In genomic region chr2:74763245-74763735, GRCm38 (mm10) we compare ENCODE assay signal across 8 mouse cellular contexts. TPM values are rescaled to one million over a fixed set of nuclear protein-coding genes. Genes with fewer than 3 reads are reported as not detected.
DNase-seq lines count a peak whose midpoint lies in the region; ATAC-seq and TF ChIP-seq lines count a peak whose summit lies in the region.

No protein-coding gene starts in this region.

- peaks cover 66% of the 10 kb centered on the region for H3K27me3 ChIP-seq in forebrain, embryonic 11.5 days (ENCODE audit: control insufficient read depth, insufficient read depth, low read length)
- peaks cover 53% of the 10 kb centered on the region for H3K27me3 ChIP-seq in neural tube, embryonic 13.5 days

- peaks cover 8% of the 10 kb centered on the region for H3K4me1 ChIP-seq in forebrain, embryonic 11.5 days (replicated peaks; ENCODE audit: control insufficient read depth, insufficient read depth, low read length)
- peaks cover 26% of the 10 kb centered on the region for H3K4me1 ChIP-seq in neural tube, embryonic 13.5 days (replicated peaks)

- TF ChIP-seq CTCF in layer of hippocampus, adult 2 months (conservative IDR thresholded peaks at IDR 0.05): no peak

- WGBS in forebrain, embryonic 11.5 days: 3% methylated on average over 49 of the region's 53 CpGs
- WGBS in neural tube, embryonic 13.5 days: 1% methylated on average over 52 of the region's 53 CpGs

- peak overlapping the region; percentile 69 for H3K4me2 ChIP-seq in forebrain, embryonic 11.5 days (ENCODE audit: low read depth, low read length, severe bottlenecking)
- peak overlapping the region; percentile 97 for H3K4me2 ChIP-seq in neural tube, embryonic 13.5 days

- H3K27ac ChIP-seq in layer of hippocampus, adult 2 months: no peak overlapping the region
- no peak overlapping the region for H3K27ac ChIP-seq in forebrain, embryonic 11.5 days (ENCODE audit: low read depth, low read length)
- H3K27ac ChIP-seq in neural tube, embryonic 13.5 days (replicated peaks): no peak overlapping the region

- 0 out of 2 replicates have a peak, but pooled peaks have one; percentile 36 for ATAC-seq in forebrain, embryonic 11.5 days (replicated peaks; ENCODE audit: low FRiP score)
- peak; percentile 57 for ATAC-seq in neural tube, embryonic 13.5 days (ENCODE audit: low read depth)

- no peaks in the 10 kb centered on the region for H3K36me3 ChIP-seq in forebrain, embryonic 11.5 days (ENCODE audit: control insufficient read depth, insufficient read depth, low read length)
- no peaks in the 10 kb centered on the region for H3K36me3 ChIP-seq in neural tube, embryonic 13.5 days

- peak overlapping the region; percentile 56 for H3K4me3 ChIP-seq in layer of hippocampus, adult 2 months
- H3K4me3 ChIP-seq in forebrain, embryonic 11.5 days (ENCODE audit: low read depth, low read length): peak overlapping the region; percentile 40
- H3K4me3 ChIP-seq in neural tube, embryonic 13.5 days: peak overlapping the region; percentile 61

- H3K9ac ChIP-seq in forebrain, embryonic 11.5 days (ENCODE audit: low read length): no peak overlapping the region
- H3K9ac ChIP-seq in neural tube, embryonic 13.5 days: peak overlapping the region; percentile 70

- no peaks in the 10 kb centered on the region for H3K9me3 ChIP-seq in forebrain, embryonic 11.5 days (ENCODE audit: control insufficient read depth, low read length)
- no peaks in the 10 kb centered on the region for H3K9me3 ChIP-seq in neural tube, embryonic 13.5 days

- DNase-seq in layer of hippocampus, adult 2 months (ENCODE audit: low spot score in 2 of 2): no peak
- no peak for DNase-seq in layer of hippocampus, postnatal 14 days (ENCODE audit: low spot score in 2 of 2)
- no peak for DNase-seq in forebrain, embryonic 11.5 days (ENCODE audit: low spot score)
- peak; percentile 19 for DNase-seq in kidney, postnatal 10 days
- no peak for DNase-seq in urinary bladder, postnatal 10 days (ENCODE audit: low spot score)
- DNase-seq in cerebellum, postnatal 25 days: no peak
- no peak for DNase-seq in layer of hippocampus, adult 18-20 months (ENCODE audit: low spot score in 2 of 2)

RNA-seq across cellular contexts. Expression of gene Hoxd1, which starts 0.5 kb away (rescaled TPM):
- under 1 TPM in 1 of 2 experiments, not detected in 1; 0.26 TPM for total RNA-seq in layer of hippocampus, adult 2 months (2021)
- under 1 TPM; 0.19 to 0.23 TPM for total RNA-seq in layer of hippocampus, postnatal 14 days (2021)
- not detected in 2 replicates for polyA plus RNA-seq in forebrain, embryonic 11.5 days (2014; fragmentation: Nextera tagmentation; extraction: Ambion mirVana)
- 6.4 and 9.0 TPM in 2 replicates for polyA plus RNA-seq in neural tube, embryonic 13.5 days (2015; fragmentation: Nextera tagmentation; extraction: Ambion mirVana)
- total RNA-seq in layer of hippocampus, adult 18-20 months (2021): under 1 TPM in 1 of 2 experiments, not detected in 1; 0.17 TPM

RNA-seq across cellular contexts. Expression of gene Gm28230, which starts 36.8 kb away (rescaled TPM):
- not detected for total RNA-seq in layer of hippocampus, adult 2 months (2021)
- total RNA-seq in layer of hippocampus, postnatal 14 days (2021): not detected
- not detected in 2 replicates for polyA plus RNA-seq in forebrain, embryonic 11.5 days (2014; fragmentation: Nextera tagmentation; extraction: Ambion mirVana)
- polyA plus RNA-seq in neural tube, embryonic 13.5 days (2015; fragmentation: Nextera tagmentation; extraction: Ambion mirVana): 2.2 and 2.4 TPM in 2 replicates
- not detected for total RNA-seq in layer of hippocampus, adult 18-20 months (2021)

RNA-seq across cellular contexts. Expression of gene Hoxd4, which starts 51.6 kb away (rescaled TPM):
- total RNA-seq in layer of hippocampus, adult 2 months (2021): not detected
- not detected for total RNA-seq in layer of hippocampus, postnatal 14 days (2021)
- polyA plus RNA-seq in forebrain, embryonic 11.5 days (2014; fragmentation: Nextera tagmentation; extraction: Ambion mirVana): not detected in 2 replicates
- 6.9 and 7.2 TPM in 2 replicates for polyA plus RNA-seq in neural tube, embryonic 13.5 days (2015; fragmentation: Nextera tagmentation; extraction: Ambion mirVana)
- not detected for total RNA-seq in layer of hippocampus, adult 18-20 months (2021)

RNA-seq across cellular contexts. Expression of gene Hoxd3, which starts 51.6 kb away (rescaled TPM):
- total RNA-seq in layer of hippocampus, adult 2 months (2021): not detected
- total RNA-seq in layer of hippocampus, postnatal 14 days (2021): not detected
- polyA plus RNA-seq in forebrain, embryonic 11.5 days (2014; fragmentation: Nextera tagmentation; extraction: Ambion mirVana): 0.08 and 0.19 TPM in 2 replicates
- 24.2 and 33.8 TPM in 2 replicates for polyA plus RNA-seq in neural tube, embryonic 13.5 days (2015; fragmentation: Nextera tagmentation; extraction: Ambion mirVana)
- not detected for total RNA-seq in layer of hippocampus, adult 18-20 months (2021)

RNA-seq across cellular contexts. Expression of gene Hoxd8, which starts 58.9 kb away (rescaled TPM):
- total RNA-seq in layer of hippocampus, adult 2 months (2021): not detected
- total RNA-seq in layer of hippocampus, postnatal 14 days (2021): not detected
- not detected in 2 replicates for polyA plus RNA-seq in forebrain, embryonic 11.5 days (2014; fragmentation: Nextera tagmentation; extraction: Ambion mirVana)
- polyA plus RNA-seq in neural tube, embryonic 13.5 days (2015; fragmentation: Nextera tagmentation; extraction: Ambion mirVana): 17.4 and 22.8 TPM in 2 replicates
- not detected for total RNA-seq in layer of hippocampus, adult 18-20 months (2021)
